Mouse (Mus musculus) ovary, adult 18-20 months (tissue): Measurements from ENCODE around the gene Gm43517.

Source experiments
- DNase-seq: peaks from one replicate; pipeline ENCODE4 v3.0.0; 2022; ENCODE audit warnings: low spot score, mixed read lengths

The Gm43517 gene

DNA sequence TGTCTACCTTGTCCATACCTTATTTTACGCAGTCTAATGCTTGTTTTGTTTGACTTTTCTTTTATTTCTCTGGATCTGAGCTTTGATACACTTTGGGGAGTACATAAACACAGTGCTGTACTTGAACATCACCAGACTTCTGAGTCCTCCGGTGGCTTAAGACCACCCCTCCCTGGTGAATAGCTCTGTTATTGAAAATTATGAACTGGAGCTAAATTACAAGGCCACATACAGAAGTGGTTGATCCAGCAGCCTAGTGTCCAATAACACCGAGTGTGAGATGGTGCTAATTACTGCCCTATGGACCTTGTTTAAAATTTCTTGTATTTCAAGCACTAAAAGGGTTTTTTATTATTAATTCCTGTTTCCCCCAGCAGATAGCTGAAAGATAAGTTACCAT lies 33.0 kb downstream of the Gm43517 start:
- DNase-seq = no peak
